Mouse (Mus musculus): ENCODE data around the gene Cpm.

Cpm gene

DNA sequence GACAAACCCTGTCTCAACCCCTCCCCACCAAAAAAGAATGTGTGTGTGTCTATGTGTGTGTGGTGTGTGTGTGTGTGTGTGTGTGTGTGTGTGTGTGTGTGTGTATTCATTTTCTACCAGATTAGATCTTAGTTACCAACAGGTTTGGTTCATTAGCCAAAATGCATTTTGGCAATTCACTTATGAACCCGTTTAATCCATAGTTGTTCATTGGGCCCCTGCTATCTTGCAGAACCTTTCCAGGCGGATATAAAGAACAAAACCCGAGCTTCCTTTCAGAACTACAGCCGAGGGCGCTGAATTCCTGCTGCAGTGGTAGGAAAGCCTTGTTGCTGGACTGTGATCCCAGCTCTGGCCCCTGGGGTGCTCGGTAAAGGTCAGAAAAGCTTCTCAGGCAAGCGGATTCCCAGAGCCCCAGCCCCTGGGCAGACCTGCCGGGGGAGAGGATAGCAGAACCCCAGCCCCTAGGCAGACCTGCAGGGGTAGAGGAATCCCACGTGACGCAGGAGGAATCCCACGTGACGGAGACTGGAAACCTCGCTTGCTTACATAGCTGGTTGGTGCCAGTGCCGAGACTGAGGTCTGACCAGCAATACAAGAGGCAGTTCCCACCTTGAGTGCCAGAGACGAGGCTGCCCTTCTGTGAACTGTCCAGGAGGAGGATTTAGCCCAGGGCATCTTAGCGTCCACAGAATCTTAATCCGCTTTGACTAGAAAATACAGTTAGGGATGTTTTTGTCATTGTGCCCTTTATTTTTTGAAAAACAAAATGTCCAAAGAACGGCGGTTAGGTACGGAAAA, 12.3 kb downstream of the Cpm start:
- in situ Hi-C loops (cut with MboI; ENCODE audit: low pct_unique_long_range_greater_than_20kb in 1 of 2, low sequenced_read_pairs in 2 of 2, unreplicated experiment in 1 of 2) = no loop called here

- in situ Hi-C loops (cut with MboI; ENCODE audit: low pct_unique_long_range_greater_than_20kb in 1 of 2, low sequenced_read_pairs in 2 of 2, unreplicated experiment in 1 of 2) = no loop called here
Observed at GRCm38 (mm10) chr10:117642201-117642450, 12.8 kb downstream of the Cpm start.

DNA sequence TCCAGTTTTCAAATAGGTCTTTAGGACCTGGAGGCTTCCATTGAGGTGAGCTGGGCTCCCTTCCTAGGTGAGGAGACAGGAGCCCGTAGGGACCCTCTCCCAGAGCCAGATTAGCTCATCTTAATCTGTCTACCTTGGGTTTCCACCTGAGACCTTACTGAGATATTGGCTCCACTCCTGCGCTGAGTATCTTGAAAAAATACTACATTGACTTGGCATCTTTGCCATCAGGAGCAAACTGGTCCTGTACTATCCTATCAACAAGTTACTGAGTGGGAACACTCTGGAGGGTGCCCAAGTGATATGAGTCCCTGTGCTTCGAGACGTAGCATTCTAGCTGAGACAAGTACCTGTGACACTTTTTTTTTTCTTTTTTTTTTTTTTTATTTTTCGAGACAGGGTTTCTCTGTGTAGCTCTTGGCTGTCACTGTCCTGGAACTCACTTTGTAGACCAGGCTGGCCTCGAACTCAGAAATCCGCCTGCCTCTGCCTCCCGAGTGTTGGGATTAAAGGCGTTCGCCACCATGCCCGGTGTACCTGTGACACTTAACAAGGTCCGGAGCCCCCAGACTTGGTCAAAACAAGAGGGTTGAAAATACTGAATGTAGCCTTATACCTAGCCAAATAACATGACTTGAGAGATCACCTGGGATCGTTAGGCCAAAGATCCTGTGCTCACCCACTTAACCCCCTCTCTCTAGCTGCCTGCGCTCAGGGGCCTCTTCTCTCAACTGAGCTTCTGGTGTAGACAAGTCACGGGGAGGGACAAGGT, 13.4 kb downstream of the Cpm start:
- in situ Hi-C loops (cut with MboI; ENCODE audit: low pct_unique_long_range_greater_than_20kb in 1 of 2, low sequenced_read_pairs in 2 of 2, unreplicated experiment in 1 of 2) = no loop called here

DNA sequence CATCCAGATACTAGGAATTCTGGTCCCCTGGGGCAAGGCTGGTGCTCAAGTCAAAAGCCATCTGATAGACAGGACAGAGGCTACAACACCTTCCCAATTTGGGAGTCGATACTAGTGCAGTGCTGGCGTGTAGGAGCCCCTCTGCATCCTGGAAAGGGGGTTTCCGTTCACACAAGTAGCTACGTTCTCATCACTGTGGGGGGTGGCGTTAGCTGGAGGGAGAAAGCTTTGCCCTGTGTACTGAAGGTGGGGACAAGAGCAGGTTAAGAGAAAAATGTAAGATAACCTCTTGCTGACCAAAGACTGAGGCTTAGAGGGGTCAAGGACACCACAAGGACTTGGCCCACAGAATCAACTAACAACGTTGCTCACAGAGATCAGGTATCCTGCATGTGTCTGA, 14.0 kb downstream of the Cpm start:
- in situ Hi-C loops (cut with MboI; ENCODE audit: low pct_unique_long_range_greater_than_20kb in 1 of 2, low sequenced_read_pairs in 2 of 2, unreplicated experiment in 1 of 2) = no loop called here

GRCm38 (mm10) chr10:117643711-117644428, 14.6 kb downstream of the Cpm start:
- in situ Hi-C loops (cut with MboI; ENCODE audit: low pct_unique_long_range_greater_than_20kb in 1 of 2, low sequenced_read_pairs in 2 of 2, unreplicated experiment in 1 of 2) = no loop called here

GRCm38 (mm10) chr10:117644429-117644748, 15.1 kb downstream of the Cpm start:
- in situ Hi-C loops (cut with MboI; ENCODE audit: low pct_unique_long_range_greater_than_20kb in 1 of 2, low sequenced_read_pairs in 2 of 2, unreplicated experiment in 1 of 2) = no loop called here

DNA sequence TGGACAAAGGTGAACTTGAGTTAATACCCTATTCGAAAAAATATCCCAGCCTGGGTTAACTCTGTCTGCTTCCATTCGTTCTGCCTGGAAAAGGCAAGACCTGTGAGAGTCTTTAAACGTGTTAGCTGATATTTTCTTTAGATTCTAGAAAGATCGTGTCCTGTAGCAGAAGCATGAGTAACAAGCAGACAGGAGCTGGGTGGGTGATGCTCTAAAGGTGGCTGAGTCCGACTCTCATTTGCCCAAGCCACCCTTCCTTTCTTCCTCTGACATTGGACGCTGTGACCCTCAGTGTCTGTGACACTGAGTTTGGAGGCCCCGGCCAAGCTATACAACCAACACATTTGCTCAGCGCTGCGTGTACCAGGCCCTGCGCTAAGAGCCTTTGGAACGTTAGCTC, 15.5 kb downstream of the Cpm start:
- in situ Hi-C loops (cut with MboI; ENCODE audit: low pct_unique_long_range_greater_than_20kb in 1 of 2, low sequenced_read_pairs in 2 of 2, unreplicated experiment in 1 of 2) = no loop called here

- in situ Hi-C loops (cut with MboI; ENCODE audit: low pct_unique_long_range_greater_than_20kb in 1 of 2, low sequenced_read_pairs in 2 of 2, unreplicated experiment in 1 of 2) = no loop called here
Observed at GRCm38 (mm10) chr10:117645487-117645964, 16.2 kb downstream of the Cpm start.

DNA sequence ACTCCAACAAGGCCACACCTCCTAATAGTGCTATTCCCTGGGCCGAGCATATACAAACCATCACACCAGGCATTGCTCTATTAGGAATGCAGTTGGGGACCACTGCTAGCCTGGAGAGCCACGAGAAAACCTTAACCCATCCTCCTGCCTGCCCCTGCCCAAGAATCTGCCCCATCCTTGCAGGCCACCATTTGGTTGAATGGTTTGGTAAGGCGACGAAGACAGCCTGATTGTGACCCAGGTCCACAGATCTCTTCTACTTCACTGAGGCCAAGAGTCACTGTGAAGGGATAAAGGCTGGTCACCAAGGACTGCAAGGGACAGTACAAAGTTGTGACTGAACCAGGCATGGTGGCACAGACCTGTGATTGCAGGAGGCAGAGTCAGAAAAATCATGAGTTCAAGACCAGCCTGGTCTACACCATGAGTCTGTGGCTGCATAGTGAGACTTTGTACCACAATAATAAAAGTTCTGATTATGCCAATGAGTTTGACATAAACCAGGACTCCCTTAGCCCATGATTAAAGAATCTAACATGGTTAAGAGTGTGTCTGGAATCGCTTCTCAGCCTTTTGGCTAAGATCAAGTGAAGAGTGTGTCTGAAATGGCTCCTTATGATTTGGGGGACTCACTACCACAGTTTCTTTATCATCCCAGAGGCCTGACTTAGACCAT, 17.3 kb downstream of the Cpm start:
- in situ Hi-C loops (cut with MboI; ENCODE audit: low pct_unique_long_range_greater_than_20kb in 1 of 2, low sequenced_read_pairs in 2 of 2, unreplicated experiment in 1 of 2) = no loop called here

- in situ Hi-C loops (cut with MboI; ENCODE audit: low pct_unique_long_range_greater_than_20kb in 1 of 2, low sequenced_read_pairs in 2 of 2, unreplicated experiment in 1 of 2) = no loop called here
Observed at GRCm38 (mm10) chr10:117647158-117647505, 17.8 kb downstream of the Cpm start.

GRCm38 (mm10) chr10:117647964-117648472, 18.7 kb downstream of the Cpm start:
- in situ Hi-C loops (cut with MboI; ENCODE audit: low pct_unique_long_range_greater_than_20kb in 1 of 2, low sequenced_read_pairs in 2 of 2, unreplicated experiment in 1 of 2) = no loop called here

- in situ Hi-C loops (cut with MboI; ENCODE audit: low pct_unique_long_range_greater_than_20kb in 1 of 2, low sequenced_read_pairs in 2 of 2, unreplicated experiment in 1 of 2) = no loop called here
Observed at GRCm38 (mm10) chr10:117648643-117649042, 19.3 kb downstream of the Cpm start.

DNA sequence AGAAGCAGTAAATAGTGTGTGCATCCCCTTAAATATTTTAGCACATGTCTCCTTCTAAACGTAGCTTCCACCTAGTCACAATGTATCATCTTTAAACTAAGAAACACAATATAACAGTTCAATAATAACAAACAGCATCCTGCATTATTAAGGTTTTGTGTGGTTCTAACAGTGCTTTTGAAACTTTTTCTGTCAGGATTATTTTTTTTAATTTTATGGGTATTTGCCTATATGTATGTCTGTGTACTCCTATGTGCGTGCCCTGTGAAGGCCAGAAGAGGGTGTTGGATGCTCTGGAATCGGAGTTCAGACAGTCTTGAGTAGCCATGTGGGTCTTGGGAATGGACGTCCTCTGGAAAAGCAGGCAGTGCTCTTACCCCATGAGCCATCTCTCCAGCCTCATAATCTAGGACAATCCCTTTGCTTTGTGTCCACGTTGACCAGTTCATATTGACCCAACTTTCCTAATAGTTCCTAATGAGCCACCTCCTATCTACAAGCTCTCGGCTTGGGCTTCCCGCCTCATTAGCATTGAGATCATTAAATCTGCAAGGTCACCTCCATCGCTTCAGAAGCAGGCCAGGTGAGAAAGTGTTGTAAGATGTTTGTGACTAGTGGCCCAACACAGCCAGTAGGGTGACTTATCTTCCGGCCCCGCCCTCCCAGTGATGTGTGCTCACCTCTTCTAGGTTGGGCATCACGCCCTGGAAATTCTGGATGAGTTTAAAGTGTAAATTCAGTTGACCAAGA, 20.2 kb downstream of the Cpm start:
- in situ Hi-C loops (cut with MboI; ENCODE audit: low pct_unique_long_range_greater_than_20kb in 1 of 2, low sequenced_read_pairs in 2 of 2, unreplicated experiment in 1 of 2) = no loop called here

GRCm38 (mm10) chr10:117650042-117650655, 20.8 kb downstream of the Cpm start:
- in situ Hi-C loops (cut with MboI; ENCODE audit: low pct_unique_long_range_greater_than_20kb in 1 of 2, low sequenced_read_pairs in 2 of 2, unreplicated experiment in 1 of 2) = no loop called here

DNA sequence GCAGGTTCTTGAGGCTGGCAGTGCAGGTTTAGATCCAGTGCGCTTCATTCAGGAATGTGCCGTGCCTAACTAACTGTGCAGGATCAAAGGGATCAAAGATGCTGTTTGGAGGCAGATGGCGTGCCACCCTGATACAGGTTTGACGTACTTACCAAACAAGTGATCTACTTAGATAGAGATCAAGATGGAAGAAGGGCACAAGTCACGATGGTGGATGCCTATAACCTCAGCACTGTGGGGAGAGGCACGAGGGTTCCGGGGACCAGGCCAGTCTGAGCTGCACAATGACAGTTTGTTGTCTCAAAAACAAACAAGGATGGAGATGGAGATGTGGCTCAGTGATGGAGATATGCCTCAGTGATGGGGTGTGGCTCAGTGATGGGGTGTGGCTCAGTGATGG, 21.4 kb downstream of the Cpm start:
- in situ Hi-C loops (cut with MboI; ENCODE audit: low pct_unique_long_range_greater_than_20kb in 1 of 2, low sequenced_read_pairs in 2 of 2, unreplicated experiment in 1 of 2) = no loop called here

- in situ Hi-C loops (cut with MboI; ENCODE audit: low pct_unique_long_range_greater_than_20kb in 1 of 2, low sequenced_read_pairs in 2 of 2, unreplicated experiment in 1 of 2) = no loop called here
Observed at GRCm38 (mm10) chr10:117651587-117652377, 22.5 kb downstream of the Cpm start.

- in situ Hi-C loops (cut with MboI; ENCODE audit: low pct_unique_long_range_greater_than_20kb in 1 of 2, low sequenced_read_pairs in 2 of 2, unreplicated experiment in 1 of 2) = no loop called here
Observed at GRCm38 (mm10) chr10:117652378-117652774, 23.1 kb downstream of the Cpm start.

Data from mouse embryonic stem cell (cell line).